Mouse (Mus musculus): ENCODE measurements at regions not wholly inside any gene's neighbourhood (a gene's known extent, or its start where the extent isn't known, plus 50 kb on each side); places are given as distances from the start of the nearest gene placed in this dataset.

DNA sequence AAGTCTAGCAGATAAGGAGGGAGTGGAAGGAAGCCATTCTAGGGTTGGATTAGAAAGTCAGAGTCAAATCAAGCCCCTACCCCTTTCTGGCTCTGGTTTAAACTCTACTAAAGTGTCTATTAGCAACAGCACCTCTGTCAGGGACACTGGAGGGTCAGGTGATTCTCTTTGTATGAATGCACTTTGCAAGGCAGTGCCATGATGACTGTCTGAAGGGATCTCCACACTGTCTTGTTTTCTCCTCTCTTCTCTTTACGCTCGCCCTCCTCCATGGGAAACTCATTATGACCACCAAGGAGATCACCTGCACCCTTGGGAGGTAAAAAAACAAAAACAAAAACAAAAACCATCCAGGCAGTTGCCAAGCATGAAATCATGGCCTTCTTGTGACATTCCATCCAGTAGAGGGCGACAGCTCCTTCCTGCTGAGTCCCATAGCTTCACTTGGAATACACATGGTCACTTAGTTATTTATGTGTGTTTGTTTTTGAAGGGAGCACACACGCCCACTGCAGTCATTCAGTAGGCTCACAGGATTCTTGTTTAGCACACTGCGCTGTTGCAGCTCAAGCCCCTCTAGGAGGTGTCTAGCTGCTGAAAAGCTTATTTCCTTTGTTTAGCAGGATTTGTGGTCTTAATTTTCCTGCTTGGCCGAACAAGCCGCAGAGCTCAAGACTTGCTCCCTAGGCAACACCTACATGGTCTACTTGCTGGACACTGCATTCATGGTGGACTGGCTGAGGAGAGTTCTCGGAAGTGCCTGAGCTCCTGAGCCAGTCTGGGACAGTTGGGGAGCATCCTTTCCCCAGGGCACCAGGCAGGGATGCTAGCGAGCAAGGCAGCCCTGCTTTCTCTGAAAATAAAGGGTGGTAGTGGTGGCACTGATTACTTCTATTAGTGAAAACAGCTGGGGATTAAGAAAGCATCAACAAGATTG, 195.2 kb upstream of the Bmper start:
- DNase-seq: peak; percentile 78

DNA sequence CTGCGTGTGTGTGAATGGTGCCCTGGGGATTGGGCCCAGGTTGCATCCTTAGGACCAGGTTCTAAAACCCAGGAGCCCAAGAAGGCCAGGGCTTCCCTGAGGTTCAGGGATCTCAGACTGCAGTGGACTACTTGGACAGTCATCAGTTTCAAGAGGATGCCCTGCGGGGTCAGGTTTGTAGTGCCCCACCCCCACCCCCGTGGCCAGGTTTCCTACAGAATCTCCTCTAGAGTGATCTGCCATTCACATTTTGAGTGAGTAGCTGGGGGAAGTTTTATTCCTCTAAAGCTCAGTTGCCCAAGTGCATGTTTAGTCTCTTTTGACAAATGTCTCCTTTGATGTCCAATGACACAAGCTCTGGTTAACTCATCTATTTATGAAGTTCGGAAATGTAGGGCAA, 193.5 kb upstream of the Bmper start:
- DNase-seq: no peak

GRCm38 (mm10) chr9:23030138-23030537, 192.7 kb upstream of the Bmper start:
- peak; percentile 54 for DNase-seq

DNA sequence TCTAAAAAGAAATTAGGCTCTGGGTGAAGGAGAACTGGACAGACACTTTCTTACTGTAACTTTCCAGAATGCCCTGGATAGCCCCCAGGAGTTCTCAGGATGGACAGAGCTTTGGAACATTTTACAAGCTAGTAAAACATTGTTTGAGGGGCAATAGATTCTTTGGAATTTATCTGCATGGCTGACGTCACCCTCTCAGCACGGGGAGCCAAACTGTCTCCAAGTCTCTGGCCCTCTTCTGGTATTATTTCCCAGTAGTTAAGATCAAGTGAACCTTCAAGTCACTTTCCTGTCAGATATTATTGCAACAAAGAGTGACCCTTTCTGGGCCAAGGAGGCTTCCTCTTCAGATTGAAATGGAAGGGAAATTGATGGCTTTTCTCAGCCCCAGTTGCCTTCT, 192.3 kb upstream of the Bmper start:
- peak; percentile 38 for DNase-seq

DNA sequence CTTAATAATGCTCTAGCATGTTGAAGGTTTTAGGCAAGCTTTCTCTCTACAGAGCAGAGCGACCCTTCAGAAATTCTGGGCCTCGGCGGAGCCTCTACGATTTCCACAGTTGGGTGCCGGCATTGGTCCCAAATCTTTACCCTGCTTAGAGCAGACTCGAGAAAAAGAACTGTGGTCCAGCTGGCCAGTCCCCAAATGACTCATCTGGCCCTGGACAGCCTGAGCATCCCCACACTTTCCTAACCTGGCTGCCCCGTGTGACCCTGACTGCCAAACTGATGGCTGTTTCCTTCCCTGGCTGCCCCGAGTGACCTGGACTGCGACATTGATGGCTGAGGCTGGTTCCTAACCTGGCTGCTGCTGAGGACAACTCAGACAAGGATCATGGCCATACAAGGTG, 191.0 kb upstream of the Bmper start:
- DNase-seq: peak; percentile 57

GRCm38 (mm10) chr9:23035306-23035705, 187.6 kb upstream of the Bmper start:
- DNase-seq: no peak

DNA sequence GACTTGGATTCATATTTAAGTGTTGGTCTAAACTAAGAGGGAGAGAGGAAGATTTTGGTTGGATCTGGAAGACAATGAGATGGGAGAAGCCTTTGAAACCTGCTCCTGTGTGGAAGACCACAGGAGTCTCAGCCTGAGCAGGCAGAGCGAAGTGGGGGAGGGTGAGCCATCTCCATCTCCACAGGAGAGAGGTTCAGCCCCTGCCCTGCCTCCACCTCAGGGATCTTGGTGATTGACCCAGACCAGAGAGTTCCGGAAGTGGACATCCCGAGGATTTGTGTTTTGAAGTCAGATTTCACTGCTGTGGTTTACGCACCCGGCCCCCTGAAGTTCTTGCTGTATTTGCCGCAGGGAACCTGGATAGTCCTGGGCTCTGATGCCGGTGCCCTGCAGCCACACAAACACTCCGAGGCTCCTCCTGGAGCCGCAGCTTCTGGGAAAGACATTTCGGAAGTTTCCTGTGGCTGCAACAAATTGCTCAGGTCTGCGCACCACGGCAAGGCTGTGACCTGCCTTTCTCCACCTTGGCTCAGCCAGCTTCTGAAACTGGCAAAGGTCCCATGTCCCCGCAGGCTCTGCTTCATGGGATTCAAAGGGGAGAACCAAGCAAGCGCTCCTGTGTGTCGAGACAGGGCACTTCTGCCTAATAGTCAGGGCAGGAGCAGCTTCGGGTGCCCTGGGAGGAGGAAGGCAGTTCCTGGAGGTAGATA, 186.8 kb upstream of the Bmper start:
- DNase-seq: peak; percentile 43

DNA sequence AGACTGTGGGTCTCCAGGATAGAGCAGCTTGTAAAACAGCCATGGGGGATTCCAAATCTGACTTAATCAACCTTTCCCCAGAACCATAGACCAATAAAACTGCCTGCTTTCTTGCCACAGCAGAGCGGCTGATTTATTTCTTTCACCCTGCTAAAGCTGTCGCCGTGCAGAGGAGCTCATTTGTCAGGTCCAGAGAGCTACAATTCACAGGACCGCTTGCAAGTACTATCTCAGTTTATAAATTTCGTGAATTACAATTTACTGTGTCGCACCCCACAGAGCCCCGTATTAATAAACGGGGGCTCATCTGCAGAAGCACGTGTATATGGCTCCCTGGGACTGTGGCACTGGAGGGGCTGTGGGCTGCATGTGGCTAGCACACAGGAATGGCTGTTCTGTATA, 185.4 kb upstream of the Bmper start:
- DNase-seq: no peak

GRCm38 (mm10) chr9:23039588-23039987, 183.3 kb upstream of the Bmper start:
- DNase-seq: no peak

DNA sequence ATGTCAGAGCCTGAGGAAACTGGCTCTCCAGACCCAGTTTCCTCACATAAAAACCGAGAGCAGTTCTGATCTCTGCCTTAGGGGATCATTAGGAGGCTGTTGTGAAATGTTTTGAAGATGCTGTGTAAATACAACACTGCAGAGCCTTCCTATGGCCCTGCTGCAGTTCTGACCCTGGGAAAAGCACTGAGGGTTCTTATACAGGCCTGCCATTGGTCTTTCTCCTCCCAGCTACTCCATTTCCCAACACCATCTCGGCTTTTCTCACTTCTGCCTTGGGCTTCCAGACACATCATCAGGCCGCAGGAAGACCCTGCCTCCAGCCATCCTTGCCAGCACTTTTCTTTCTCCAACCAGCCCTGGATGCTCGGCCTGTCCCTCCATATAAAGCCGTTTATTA, 181.9 kb upstream of the Bmper start:
- DNase-seq: no peak

DNA sequence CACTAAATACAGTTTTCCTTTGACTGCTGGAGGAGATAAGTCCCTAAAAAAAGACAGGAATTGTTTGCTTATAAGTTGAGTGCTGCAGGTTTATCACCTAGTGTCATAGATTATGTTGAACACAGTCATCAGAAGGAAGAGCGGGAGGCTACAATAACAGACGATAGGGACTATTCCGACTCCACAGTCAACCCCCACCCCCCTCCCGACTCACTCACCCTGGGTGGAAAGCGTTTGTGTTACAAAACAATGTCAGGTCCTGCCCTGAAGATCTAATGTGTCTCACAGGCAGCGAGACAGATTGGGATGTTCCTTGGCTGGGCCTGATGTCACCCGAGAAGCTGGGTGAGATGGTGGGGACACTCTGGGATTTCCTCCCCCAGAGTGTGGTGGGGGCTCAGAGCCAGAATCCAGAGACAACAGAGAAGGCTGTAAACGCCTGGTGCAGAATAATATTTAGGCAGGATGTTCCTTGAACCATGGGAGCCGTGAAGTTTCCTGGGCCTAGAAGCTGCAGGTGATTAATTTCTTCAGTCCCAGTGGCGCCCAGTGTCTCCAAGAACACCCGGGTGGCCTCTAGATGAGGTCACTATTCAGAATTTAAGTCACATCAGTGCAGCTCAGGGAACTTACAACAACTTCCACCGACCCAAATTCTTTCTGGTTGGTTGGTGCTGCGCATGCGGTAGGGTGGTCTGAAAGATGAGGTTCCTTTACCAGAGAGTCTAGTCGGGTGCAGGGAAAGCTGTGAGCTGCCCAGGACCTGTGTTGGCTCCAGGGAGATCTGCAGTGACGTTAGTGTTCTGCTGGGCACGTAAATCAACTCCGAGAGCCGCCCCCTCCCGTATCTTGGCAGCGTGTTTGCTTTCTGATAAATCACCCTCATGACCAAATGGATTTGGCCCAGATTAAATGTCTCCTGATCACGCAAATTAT, 181.1 kb upstream of the Bmper start:
- DNase-seq: no peak

GRCm38 (mm10) chr9:23043006-23043405, 179.9 kb upstream of the Bmper start:
- no peak for DNase-seq

GRCm38 (mm10) chr9:23045486-23045885, 177.4 kb upstream of the Bmper start:
- DNase-seq: no peak

- no peak for DNase-seq
Measured at GRCm38 (mm10) chr9:23050751-23051150, 172.1 kb upstream of the Bmper start.

GRCm38 (mm10) chr9:23059526-23059925, 163.3 kb upstream of the Bmper start:
- no peak for DNase-seq

DNA sequence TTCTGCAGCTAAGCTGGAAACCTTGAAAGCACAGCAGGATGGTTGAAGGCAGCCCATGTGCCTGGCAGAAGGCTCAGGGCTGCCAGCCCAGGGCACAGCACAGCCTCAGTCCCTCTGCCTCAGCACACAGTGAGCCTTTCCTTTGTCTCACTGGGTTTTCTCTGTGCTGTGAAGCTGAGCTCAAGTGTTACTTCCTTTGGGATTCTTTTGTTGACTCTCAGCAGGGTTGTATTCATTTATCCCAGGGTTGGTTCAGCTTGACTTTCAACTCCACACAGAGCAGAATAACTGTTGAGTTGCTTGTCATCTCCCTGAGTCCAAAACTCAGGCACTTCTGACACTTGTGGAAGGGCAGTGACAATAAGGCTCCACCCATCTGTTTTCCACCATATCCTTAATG, 162.3 kb upstream of the Bmper start:
- DNase-seq: no peak

GRCm38 (mm10) chr9:23061179-23061929, 161.5 kb upstream of the Bmper start:
- DNase-seq: no peak

DNA sequence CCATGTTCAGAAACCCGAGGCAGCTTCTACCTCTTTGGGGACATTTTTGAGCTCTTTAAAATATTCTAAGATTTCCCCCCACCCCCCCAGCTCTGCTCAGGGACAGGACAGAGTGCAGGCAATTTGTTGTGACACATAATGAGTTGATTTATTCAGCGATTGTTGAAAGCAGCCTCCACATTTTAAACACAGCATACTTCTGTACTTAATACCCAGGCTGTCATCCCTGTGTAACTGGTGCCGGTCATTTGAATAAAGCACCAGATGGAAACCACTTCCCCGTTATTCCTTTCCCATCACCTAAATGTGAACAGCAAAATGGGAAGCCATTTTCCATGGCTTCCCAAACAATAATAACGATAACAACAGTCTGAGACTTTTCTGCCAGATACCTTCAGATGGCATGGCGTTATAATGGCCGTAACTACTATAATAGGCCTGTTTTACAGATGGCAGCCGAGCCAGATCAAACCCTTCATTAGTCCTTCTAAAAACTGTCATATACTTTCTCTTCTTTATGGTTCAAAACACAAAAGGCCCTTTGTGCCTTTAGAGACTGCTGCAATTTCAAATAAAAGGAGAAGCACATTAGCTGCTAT, 160.7 kb upstream of the Bmper start:
- no peak for DNase-seq

GRCm38 (mm10) chr9:23062656-23063444, 160.0 kb upstream of the Bmper start:
- peak; percentile 7 for DNase-seq

GRCm38 (mm10) chr9:23064001-23064400, 158.9 kb upstream of the Bmper start:
- DNase-seq: no peak

- DNase-seq: no peak
Measured at GRCm38 (mm10) chr9:23064811-23065210, 158.1 kb upstream of the Bmper start.

Data from kidney, postnatal 14 days (tissue).